ENCODE assay signal across 8 mouse cellular contexts in the genomic region with DNA sequence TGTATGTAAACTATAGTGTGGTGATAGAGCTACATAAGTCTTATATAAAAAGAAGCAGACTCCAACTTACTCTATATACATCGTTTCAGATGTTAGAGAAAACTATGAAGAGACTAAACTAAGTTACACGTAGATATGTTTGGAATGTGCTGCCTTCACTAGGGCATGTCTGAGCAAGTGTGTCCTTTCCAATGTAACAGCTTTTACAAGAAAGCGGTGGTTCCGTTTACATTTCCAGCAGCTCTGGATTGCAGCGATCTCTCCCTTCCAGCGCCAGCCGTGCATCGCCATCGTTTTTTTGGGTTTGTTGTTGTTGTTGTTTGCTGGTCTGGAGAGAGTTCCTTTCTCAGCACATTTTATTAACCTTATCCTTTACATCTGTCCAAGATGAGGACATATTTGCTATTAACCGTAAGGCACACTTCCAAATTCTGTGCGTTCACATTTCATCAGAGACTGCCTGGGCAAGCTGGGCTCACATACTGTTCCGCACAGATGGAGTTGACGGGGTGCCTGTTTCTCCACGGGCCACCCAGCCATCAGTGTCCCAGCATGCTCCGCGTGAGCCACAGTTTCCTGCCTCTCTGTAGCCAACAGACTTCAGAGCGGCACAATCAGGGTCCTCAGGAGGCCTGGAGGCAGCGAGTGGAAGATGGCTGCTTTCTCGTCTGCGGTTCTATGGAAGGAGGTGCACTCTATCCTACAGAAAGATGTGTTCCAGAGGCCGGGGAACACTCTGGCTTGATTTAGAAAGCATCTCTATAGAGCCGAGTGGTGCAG.
A peak's percentile ranks its signal among the peaks of the same experiment; 100 is the strongest.
DNase-seq lines count a peak whose midpoint lies in the region; ATAC-seq lines count a peak whose summit lies in the region.

No protein-coding gene starts in this region.

- H3K27ac ChIP-seq in heart, embryonic 11.5 days (ENCODE audit: low read depth, low read length), result no peak overlapping the region; the same call in 1 of the 2 replicates
- H3K27ac ChIP-seq in limb, embryonic 13.5 days, result peak overlapping the region; percentile 59; the same call in 1 of the 2 replicates

- peaks cover 16% of the 10 kb centered on the region for H3K4me1 ChIP-seq in heart, embryonic 11.5 days (ENCODE audit: control insufficient read depth, insufficient read depth, low read length)
- H3K4me1 ChIP-seq in limb, embryonic 13.5 days, result peaks cover 24% of the 10 kb centered on the region

- DNase-seq in heart, adult 11 months, result peak; percentile 93
- DNase-seq in cerebellum, adult 8-10 months, result peak; percentile 87
- peak; percentile 13 for DNase-seq in gastrocnemius, postnatal 25 days
- no peak for DNase-seq in kidney, postnatal 36 days
- no peak for DNase-seq in lung, postnatal 4 days
- DNase-seq in kidney, postnatal 4 days, result no peak

- no peak overlapping the region for H3K9ac ChIP-seq in heart, embryonic 11.5 days (ENCODE audit: low read depth, low read length)
- H3K9ac ChIP-seq in limb, embryonic 13.5 days, result no peak overlapping the region

- H3K36me3 ChIP-seq in heart, embryonic 11.5 days (ENCODE audit: control insufficient read depth, insufficient read depth, low read length), result no peaks in the 10 kb centered on the region
- no peaks in the 10 kb centered on the region for H3K36me3 ChIP-seq in limb, embryonic 13.5 days

- no peaks in the 10 kb centered on the region for H3K27me3 ChIP-seq in heart, embryonic 11.5 days (ENCODE audit: control insufficient read depth, insufficient read depth, low read length)
- no peaks in the 10 kb centered on the region for H3K27me3 ChIP-seq in limb, embryonic 13.5 days

- ATAC-seq in heart, embryonic 11.5 days (replicated peaks; ENCODE audit: insufficient number of reproducible peaks, low FRiP score, low TSS enrichment), result no peak
- no peak for ATAC-seq in limb, embryonic 13.5 days (ENCODE audit: low FRiP score, low read depth)

- H3K4me3 ChIP-seq in heart, embryonic 11.5 days (ENCODE audit: low read depth, low read length), result no peak overlapping the region
- no peak overlapping the region for H3K4me3 ChIP-seq in limb, embryonic 13.5 days

- 76% methylated on average over 22 of the region's 22 CpGs for WGBS in heart, embryonic 11.5 days (ENCODE audit: insufficient replicate concordance)
- WGBS in limb, embryonic 13.5 days, result 75% methylated on average over 22 of the region's 22 CpGs

- no peak overlapping the region for H3K4me2 ChIP-seq in heart, embryonic 11.5 days
- H3K4me2 ChIP-seq in limb, embryonic 13.5 days (replicated peaks), result no peak overlapping the region

- no peaks in the 10 kb centered on the region for H3K9me3 ChIP-seq in heart, embryonic 11.5 days (replicated peaks; ENCODE audit: control insufficient read depth, low read length)
- no peaks in the 10 kb centered on the region for H3K9me3 ChIP-seq in limb, embryonic 13.5 days

Comparison
In these comparisons a context has a peak if more than half of its experiments do, and no peak if none do; other contexts are left out.
1. DNase-seq: peak in heart, adult 11 months (single experiment), cerebellum, adult 8-10 months (single experiment) and gastrocnemius, postnatal 25 days (single experiment); none in kidney, postnatal 36 days (0 of 2), lung, postnatal 4 days (0 of 2) and kidney, postnatal 4 days (0 of 2).